Mouse (Mus musculus): ENCODE data around the gene Kcnmb3.

DNA sequence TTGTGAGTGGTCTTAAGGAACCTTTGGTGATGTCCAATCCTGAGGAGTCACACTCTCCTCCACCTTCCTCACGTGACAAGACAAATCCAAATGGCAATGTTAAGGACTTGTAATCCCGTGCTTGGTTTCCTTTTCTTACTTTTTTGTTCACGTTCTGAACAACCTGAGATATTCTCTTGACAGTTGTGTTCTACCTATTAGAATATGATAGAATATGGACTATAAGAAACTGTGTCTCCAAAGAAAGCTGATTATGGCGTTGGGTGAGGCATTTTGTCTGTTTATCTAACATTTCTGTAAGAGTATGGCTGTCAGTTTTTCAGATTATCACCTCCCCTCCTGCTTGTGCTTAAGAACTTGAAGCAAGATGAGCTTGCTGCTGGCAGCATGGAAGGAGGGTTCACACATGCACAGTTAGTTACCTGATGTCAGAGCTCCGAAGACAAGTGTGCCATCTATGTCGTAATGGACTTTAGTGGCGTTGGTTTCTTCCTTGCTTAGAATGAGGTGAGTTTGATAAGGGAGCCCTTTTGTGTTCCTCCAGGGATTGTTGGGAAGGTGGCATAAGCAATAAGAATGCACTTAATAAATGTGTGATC is 20.8 kb upstream of the Kcnmb3 start:
- TF ChIP-seq CTCF (conservative IDR thresholded peaks at IDR 0.05; ENCODE audit: low read length) = no peak
- no peak for TF ChIP-seq NANOG (IDR thresholded peaks at IDR 0.05; ENCODE audit: borderline replicate concordance, low read length)
- no peak for TF ChIP-seq POU5F1 (IDR thresholded peaks at IDR 0.05; ENCODE audit: borderline replicate concordance, low read length)
